Mouse (Mus musculus) liver, embryonic 13.5 days (tissue): ENCODE data around the gene Gm49322. TPM values are rescaled to one million over a fixed set of nuclear protein-coding genes. Genes with fewer than 3 reads are reported as not detected.
"Not testable (repeated sequence)": the region's sequence is repeated elsewhere in the genome, so short reads cannot be mapped to it uniquely, and the experiment has no call there.

Source experiments
- ATAC-seq: fragments of 200-750 bp; cut with Nextera tagmentation; 2 replicates; pipeline ENCODE4 v1.8.0; 2017; ENCODE audit warnings: low read depth, mild to moderate bottlenecking, moderate number of reproducible peaks, moderate library complexity
- DNase-seq: peaks from one replicate; pipeline ENCODE4 v3.0.0; 2022
- H3K27ac ChIP-seq: fragments of 300-500 bp; sonication (generic); 2 replicates; pipeline ENCODE4 v1.5.1; 2015; ENCODE audit warnings: moderate library complexity, mild to moderate bottlenecking, inconsistent platforms
- H3K27me3 ChIP-seq: fragments of 300-500 bp; sonication (generic); 2 replicates; pipeline ENCODE4 v1.6.1; 2015; ENCODE audit warnings: mild to moderate bottlenecking, inconsistent platforms
- H3K36me3 ChIP-seq: fragments of 300-500 bp; sonication (generic); 2 replicates; pipeline ENCODE4 v1.6.1; 2015; ENCODE audit warnings: mild to moderate bottlenecking, inconsistent platforms
- H3K4me1 ChIP-seq: fragments of 300-500 bp; sonication (generic); replicated peaks from 2 replicates; pipeline ENCODE4 v1.6.1; 2015; ENCODE audit warnings: inconsistent platforms
- H3K4me2 ChIP-seq: fragments of 300-500 bp; sonication (generic); 2 replicates; pipeline ENCODE4 v1.6.1; 2015; ENCODE audit warnings: inconsistent platforms, mild to moderate bottlenecking, moderate library complexity
- H3K4me3 ChIP-seq: fragments of 300-500 bp; sonication (generic); replicated peaks from 2 replicates; pipeline ENCODE4 v1.5.1; 2015; ENCODE audit warnings: mild to moderate bottlenecking, inconsistent platforms
- H3K9ac ChIP-seq: fragments of 300-500 bp; sonication (generic); 2 replicates; pipeline ENCODE4 v1.6.1; 2015; ENCODE audit warnings: mild to moderate bottlenecking, inconsistent platforms
- H3K9me3 ChIP-seq: fragments of 300-500 bp; sonication (generic); replicated peaks from 2 replicates; pipeline ENCODE4 v1.6.1; 2016; ENCODE audit warnings: inconsistent platforms
- WGBS: fragments of 180-500 bp; shearing (Covaris S2); methylation state at CpG from one replicate; pipeline ENCODE4 v1.1.7; 2015; ENCODE audit not compliant: insufficient replicate concordance; 5-methylcytosine and 5-hydroxymethylcytosine counted together
- polyA plus RNA-seq: library from polyadenylated mRNA; unstranded; fragments of >200 nt; fragmentation: Nextera tagmentation; extraction: Ambion mirVana; gene quantifications from 2 replicates; pipeline ENCODE4 v1.2.1, GENCODE M21; 2015

Gene Gm49322
- polyA plus RNA-seq, 1 experiment from 2014 or later = 1.5 TPM

GRCm38 (mm10) chr10:80628925-80629324, 23.1 kb downstream of the Gm49322 start:
- Histone ChIP-seq H3K36me3 (peaks cover 11% of the 10 kb centered on the region), H3K4me1 (peaks cover 63% of the 10 kb centered on the region), H3K27ac (no peak overlapping the region), H3K4me3 (no peak overlapping the region), H3K4me2 (no peak overlapping the region), H3K9ac (no peak overlapping the region), H3K27me3 (no peaks in the 10 kb centered on the region), H3K9me3 (no peaks in the 10 kb centered on the region)
- ATAC-seq = no peak
- DNase-seq = no peak
- 67% methylated on average over 9 of the region's 9 CpGs for WGBS

GRCm38 (mm10) chr10:80635345-80635744, 29.5 kb downstream of the Gm49322 start:
- peaks cover 72% of the 10 kb centered on the region for H3K36me3 ChIP-seq
- H3K27ac ChIP-seq = peak overlapping the region; percentile 40
- no peak overlapping the region for H3K4me3 ChIP-seq
- H3K4me1 ChIP-seq = peaks cover 26% of the 10 kb centered on the region
- DNase-seq (no peak), ATAC-seq (no peak)
- 67% methylated on average over 6 of the region's 6 CpGs for WGBS
- H3K9me3 ChIP-seq = no peaks in the 10 kb centered on the region
- H3K27me3 ChIP-seq = no peaks in the 10 kb centered on the region
- H3K4me2 ChIP-seq = no peak overlapping the region
- H3K9ac ChIP-seq = no peak overlapping the region

- Histone ChIP-seq H3K9ac (no peak overlapping the region), H3K4me2 (no peak overlapping the region), H3K4me1 (0 out of 2 replicates have a peak, but pooled peaks cover 3% of the 10 kb centered on the region), H3K27me3 (no peaks in the 10 kb centered on the region), H3K36me3 (peaks cover 41% of the 10 kb centered on the region), H3K27ac (no peak overlapping the region), H3K9me3 (no peaks in the 10 kb centered on the region), H3K4me3 (no peak overlapping the region)
- ATAC-seq (no peak), DNase-seq (no peak)
- 81% methylated on average over 10 of the region's 10 CpGs for WGBS
These were observed 41.1 kb downstream of the Gm49322 start for GRCm38 (mm10) chr10:80646936-80647335.

- H3K27ac ChIP-seq, H3K9ac ChIP-seq, ATAC-seq, H3K4me2 ChIP-seq, H3K9me3 ChIP-seq, DNase-seq, H3K4me3 ChIP-seq, H3K27me3 ChIP-seq: not testable (repeated sequence)
- peaks cover 14% of the 10 kb centered on the region for H3K36me3 ChIP-seq
- WGBS = 78% methylated on average over 6 of the region's 6 CpGs
- H3K4me1 ChIP-seq = peaks cover 19% of the 10 kb centered on the region
These were observed 44.1 kb downstream of the Gm49322 start for GRCm38 (mm10) chr10:80649910-80650309.

GRCm38 (mm10) chr10:80650392-80650791, 44.6 kb downstream of the Gm49322 start:
- H3K9me3 ChIP-seq = no peaks in the 10 kb centered on the region
- no peak overlapping the region for H3K9ac ChIP-seq
- peaks cover 10% of the 10 kb centered on the region for H3K36me3 ChIP-seq
- 79% methylated on average over 10 of the region's 10 CpGs for WGBS
- H3K4me2 ChIP-seq = no peak overlapping the region
- no peak overlapping the region for H3K27ac ChIP-seq
- H3K4me3 ChIP-seq = no peak overlapping the region
- DNase-seq = no peak
- no peaks in the 10 kb centered on the region for H3K27me3 ChIP-seq
- H3K4me1 ChIP-seq = peaks cover 24% of the 10 kb centered on the region
- ATAC-seq = no peak

- no peak overlapping the region for H3K27ac ChIP-seq
- H3K4me2 ChIP-seq = no peak overlapping the region
- 72% methylated on average over 6 of the region's 6 CpGs for WGBS
- ATAC-seq (no peak), DNase-seq (no peak)
- peaks cover 49% of the 10 kb centered on the region for H3K4me1 ChIP-seq
- H3K36me3 ChIP-seq = no peaks in the 10 kb centered on the region
- no peak overlapping the region for H3K9ac ChIP-seq
- no peaks in the 10 kb centered on the region for H3K27me3 ChIP-seq
- no peak overlapping the region for H3K4me3 ChIP-seq
- no peaks in the 10 kb centered on the region for H3K9me3 ChIP-seq
These were observed 47.4 kb downstream of the Gm49322 start for GRCm38 (mm10) chr10:80653156-80653720.

GRCm38 (mm10) chr10:80654866-80655265, 49.0 kb downstream of the Gm49322 start:
- peak overlapping the region; percentile 93 for H3K4me2 ChIP-seq

GRCm38 (mm10) chr10:80655406-80656129, 49.7 kb downstream of the Gm49322 start:
- H3K4me1 ChIP-seq = peaks cover 55% of the 10 kb centered on the region
- WGBS = 4% methylated on average over 12 of the region's 12 CpGs
- no peak for DNase-seq
- no peaks in the 10 kb centered on the region for H3K36me3 ChIP-seq
- peak overlapping the region; percentile 95 for H3K9ac ChIP-seq
- peak; percentile 24 for ATAC-seq
- peak overlapping the region; percentile 93 for H3K4me2 ChIP-seq
- peak overlapping the region; percentile 87 for H3K4me3 ChIP-seq
- H3K27ac ChIP-seq = peak overlapping the region; percentile 88
- H3K27me3 ChIP-seq = no peaks in the 10 kb centered on the region
- H3K9me3 ChIP-seq = no peaks in the 10 kb centered on the region

More at GRCm38 (mm10) chr10:80654866-80655265, 49.0 kb downstream of the Gm49322 start:
- WGBS = 83% methylated on average over 6 of the region's 6 CpGs
- 0 out of 2 replicates have a peak overlapping the region, but pooled peaks have one; percentile 95 for H3K9ac ChIP-seq
- H3K4me3 ChIP-seq = peak overlapping the region; percentile 87; the same call in 1 of the 2 replicates
- no peak for DNase-seq
- no peak for ATAC-seq
- H3K4me1 ChIP-seq = peaks cover 55% of the 10 kb centered on the region
- no peaks in the 10 kb centered on the region for H3K36me3 ChIP-seq
- H3K27me3 ChIP-seq = no peaks in the 10 kb centered on the region
- no peak overlapping the region; the same call in 1 of the 2 replicates for H3K27ac ChIP-seq
- no peaks in the 10 kb centered on the region for H3K9me3 ChIP-seq

GRCm38 (mm10) chr10:80656130-80656862, 50.5 kb downstream of the Gm49322 start:
- Histone ChIP-seq H3K27me3 (no peaks in the 10 kb centered on the region), H3K4me1 (peaks cover 59% of the 10 kb centered on the region), H3K9me3 (no peaks in the 10 kb centered on the region), H3K9ac (peak overlapping the region; percentile 95), H3K27ac (peak overlapping the region; percentile 88), H3K4me2 (peak overlapping the region; percentile 93), H3K36me3 (no peaks in the 10 kb centered on the region), H3K4me3 (peak overlapping the region; percentile 87)
- WGBS = under 1% methylated on average over 67 of the region's 72 CpGs
- DNase-seq (peak; percentile 93), ATAC-seq (peak; percentile 66)

- DNase-seq (peak; percentile 67), ATAC-seq (peak; percentile 61)
- Histone ChIP-seq H3K4me2 (peak within 1 kb of the TSS; percentile 93), H3K4me1 (peaks cover 61% of the 10 kb centered on the region), H3K4me3 (peak within 1 kb of the TSS; percentile 87), H3K9me3 (no peaks in the 10 kb centered on the region), H3K27ac (peak within 1 kb of the TSS; percentile 88), H3K9ac (peak within 1 kb of the TSS; percentile 95), H3K27me3 (no peaks in the 10 kb centered on the region), H3K36me3 (no peaks in the 10 kb centered on the region)
- WGBS = 33% methylated on average over 15 of the region's 15 CpGs
These were observed 51.2 kb downstream of the Gm49322 start, which contains the start of gene Btbd2 for GRCm38 (mm10) chr10:80656863-80657623. Btbd2 (minus strand) TSS chr10:80657071.
